Mouse (Mus musculus): ENCODE measurements around the gene Drg1.
A peak's percentile ranks its signal among the peaks of the same experiment; 100 is the strongest.
"Not testable (repeated sequence)": the region's sequence is repeated elsewhere in the genome, so short reads cannot be mapped to it uniquely, and the experiment has no call there.

Drg1 gene

GRCm38 (mm10) chr11:3166321-3166720 is 99.9 kb downstream of the Drg1 start:
- DNase-seq (ENCODE audit: low spot score): peak; percentile 54

GRCm38 (mm10) chr11:3165210-3165782 is 100.9 kb downstream of the Drg1 start:
- DNase-seq (ENCODE audit: low spot score): not testable (repeated sequence)

DNA sequence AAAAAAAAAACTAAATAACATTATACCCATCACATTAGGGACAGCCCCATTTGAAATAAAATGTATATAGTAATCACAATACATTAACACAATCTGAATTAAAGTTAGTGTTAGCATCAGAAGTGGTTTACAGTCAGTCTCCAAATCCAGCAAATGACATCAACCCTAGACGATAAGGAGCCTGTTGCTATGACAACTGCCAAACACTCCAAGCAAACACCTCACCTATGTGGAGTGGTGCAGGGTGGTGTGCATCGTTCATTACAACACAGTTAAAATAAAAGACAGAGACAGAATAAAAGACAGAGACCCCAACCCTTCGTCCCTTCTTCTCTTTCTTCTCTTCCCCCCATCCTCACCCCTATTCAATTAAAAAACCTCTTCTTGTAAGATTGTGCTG is 102.6 kb downstream of the Drg1 start:
- not testable (repeated sequence) for DNase-seq (ENCODE audit: low spot score)

DNA sequence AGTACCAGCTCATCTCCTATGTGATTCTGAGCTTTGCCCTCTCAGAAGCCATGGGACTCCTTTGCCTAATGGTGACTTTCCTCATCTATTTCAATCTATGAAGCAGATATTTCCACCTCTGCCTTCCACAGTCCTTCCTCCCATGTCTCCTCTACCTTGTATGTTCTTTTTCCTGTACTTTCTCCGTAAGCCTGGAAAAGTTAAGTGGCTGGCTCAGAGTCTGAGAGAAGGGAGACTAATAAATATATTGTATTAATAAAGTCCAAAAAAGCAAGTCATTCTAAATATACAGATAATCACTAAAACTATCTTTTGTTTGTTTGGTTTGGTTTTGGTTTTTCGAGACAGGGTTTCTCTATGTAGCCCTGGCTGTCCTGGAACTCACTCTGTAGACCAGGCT is 103.1 kb downstream of the Drg1 start:
- peak; percentile 75 for DNase-seq (ENCODE audit: low spot score)

- DNase-seq (ENCODE audit: low spot score): peak; percentile 81
Measured at GRCm38 (mm10) chr11:3162236-3162897, 103.8 kb downstream of the Drg1 start.

GRCm38 (mm10) chr11:3161370-3161769 is 104.8 kb downstream of the Drg1 start:
- DNase-seq (ENCODE audit: low spot score): peak; percentile 81

DNA sequence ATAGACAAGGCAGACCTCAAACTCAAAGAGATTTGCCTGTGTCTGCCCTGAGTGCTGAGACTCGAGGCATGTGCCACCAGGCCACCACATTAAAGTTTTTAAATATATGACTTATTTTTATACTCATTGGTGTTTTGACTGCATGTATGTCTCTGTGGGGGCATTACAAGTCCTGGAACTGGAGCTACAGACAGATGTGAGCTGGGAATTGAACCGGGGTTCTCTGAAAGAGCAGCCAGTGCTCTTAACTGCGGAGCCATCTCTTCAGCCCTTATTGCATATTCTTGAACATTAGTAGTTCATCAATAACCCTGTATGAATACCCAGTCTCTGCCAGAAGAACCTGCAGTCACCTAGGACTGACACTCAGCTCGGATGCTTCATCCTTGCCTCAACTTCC is 107.4 kb downstream of the Drg1 start:
- not testable (repeated sequence) for DNase-seq (ENCODE audit: low spot score)

DNA sequence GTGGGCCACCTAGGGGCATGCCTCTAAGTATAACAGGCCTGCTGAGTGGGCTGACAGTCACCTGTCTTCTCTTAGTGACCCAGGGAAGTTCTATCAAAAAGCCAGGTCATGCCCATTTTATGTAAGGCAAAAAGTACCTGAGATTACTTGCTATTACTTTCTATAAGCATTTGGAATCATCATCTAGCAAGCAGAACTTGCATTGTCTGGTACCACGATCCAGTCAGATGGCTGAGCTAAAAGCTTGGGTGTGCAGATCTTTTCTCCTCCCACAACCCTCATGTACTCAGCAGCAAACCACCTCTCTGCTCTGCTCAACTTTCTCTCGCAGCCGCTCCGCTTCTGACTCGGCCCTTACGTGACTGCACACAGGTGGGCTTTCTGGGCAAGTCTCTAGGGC is 108.2 kb downstream of the Drg1 start:
- peak; percentile 41 for DNase-seq (ENCODE audit: low spot score)

GRCm38 (mm10) chr11:3156991-3157390 is 109.2 kb downstream of the Drg1 start:
- not testable (repeated sequence) for DNase-seq (ENCODE audit: low spot score)

- peak; percentile 80 for DNase-seq (ENCODE audit: low spot score)
Measured at GRCm38 (mm10) chr11:3153666-3154397, 112.4 kb downstream of the Drg1 start.

DNA sequence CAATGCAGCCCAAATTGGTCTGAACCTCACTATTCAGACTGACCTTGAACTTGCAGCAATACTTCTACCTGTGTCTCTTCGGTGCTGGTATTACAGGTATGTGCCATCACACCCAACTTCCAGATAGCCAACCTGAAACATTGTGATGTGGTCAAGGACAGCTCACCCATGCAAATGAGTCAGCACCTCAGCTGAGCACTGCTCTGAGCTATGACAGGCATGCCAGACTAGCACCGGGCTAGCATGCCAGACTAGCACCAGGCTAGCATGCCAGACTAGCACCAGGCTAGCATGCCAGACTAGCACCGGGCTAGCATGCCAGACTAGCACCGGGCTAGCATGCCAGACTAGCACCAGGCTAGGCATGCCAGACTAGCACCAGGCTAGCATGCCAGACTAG is 114.9 kb downstream of the Drg1 start:
- DNase-seq (ENCODE audit: low spot score): not testable (repeated sequence)

GRCm38 (mm10) chr11:3150677-3151003 is 115.6 kb downstream of the Drg1 start:
- not testable (repeated sequence) for DNase-seq (ENCODE audit: low spot score)

GRCm38 (mm10) chr11:3150003-3150676 is 116.1 kb downstream of the Drg1 start:
- DNase-seq (ENCODE audit: low spot score): peak; percentile 52

DNA sequence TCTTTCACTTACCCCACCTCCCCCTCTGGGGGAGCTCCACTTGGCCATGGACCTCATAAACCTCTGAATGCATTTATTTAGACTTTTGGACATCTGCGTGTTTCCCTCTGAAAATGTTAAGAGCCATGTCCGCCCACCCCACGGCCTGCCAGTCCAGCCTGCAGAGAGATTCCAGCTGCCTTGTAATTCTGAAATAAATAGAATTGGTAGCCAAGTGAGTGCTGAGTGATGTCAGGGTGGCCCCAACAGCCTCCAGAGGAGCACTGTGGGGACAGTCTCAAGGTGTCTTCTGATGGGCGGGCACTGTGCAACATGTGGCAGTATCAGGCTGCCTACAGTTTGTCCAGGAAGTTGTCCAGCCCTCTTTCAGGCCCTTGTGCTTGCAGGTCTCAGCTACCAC is 116.7 kb downstream of the Drg1 start:
- not testable (repeated sequence) for DNase-seq (ENCODE audit: low spot score)

DNA sequence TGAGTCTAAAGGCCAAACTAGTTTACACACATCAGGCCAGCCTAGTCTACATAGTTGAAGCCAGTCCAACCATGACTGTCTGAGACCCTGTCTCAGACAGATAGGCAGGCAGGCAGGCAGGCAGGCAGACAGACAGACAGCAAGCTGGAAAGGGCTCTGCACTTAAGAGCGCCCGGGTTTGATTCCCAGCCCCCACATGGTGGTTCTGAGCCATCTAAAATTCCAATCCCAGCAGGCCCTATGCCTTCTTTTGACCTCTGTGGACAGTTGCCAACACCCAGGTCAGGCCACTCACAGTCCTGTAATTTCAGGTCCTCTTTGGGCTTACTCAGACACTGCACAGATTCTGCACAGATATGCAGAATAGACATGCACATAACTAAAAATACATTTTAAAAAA is 119.4 kb downstream of the Drg1 start:
- DNase-seq (ENCODE audit: low spot score): not testable (repeated sequence)

DNA sequence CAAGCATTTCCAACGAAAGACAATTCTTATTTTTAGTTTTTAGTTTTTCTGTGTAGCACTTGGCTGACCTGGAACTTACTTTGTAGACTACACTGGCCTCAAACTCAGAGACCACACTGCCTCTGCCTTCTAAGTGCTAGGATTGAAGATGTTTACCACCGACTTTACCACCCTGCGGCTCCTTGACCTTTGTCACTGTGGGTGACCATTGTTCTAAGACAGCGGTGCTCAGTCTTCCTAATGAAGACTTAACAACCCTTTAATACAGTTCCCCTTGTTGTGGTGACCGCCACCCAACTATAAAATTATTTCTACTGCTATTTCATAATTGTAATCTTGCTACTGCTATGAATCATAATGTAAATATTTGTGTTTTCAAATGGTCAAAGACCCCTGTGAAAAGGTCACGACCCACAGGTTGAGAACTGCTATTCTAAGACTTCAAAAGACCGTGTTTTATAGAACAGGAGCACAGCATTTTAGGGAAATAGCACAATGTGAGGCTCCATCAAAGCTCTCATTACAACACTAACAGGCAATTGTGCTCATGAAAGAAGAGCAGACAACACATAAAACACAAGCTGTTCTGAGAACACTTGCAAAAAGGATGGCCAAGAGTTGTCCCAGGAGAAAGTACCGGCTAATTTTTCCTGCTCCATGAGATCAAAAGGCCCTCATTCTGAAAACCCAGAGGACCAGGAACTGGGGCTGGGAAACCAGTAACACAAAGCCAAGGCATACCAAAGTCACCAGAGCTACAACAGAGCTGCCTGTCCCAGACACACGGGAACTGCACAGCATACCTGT is 120.7 kb downstream of the Drg1 start:
- not testable (repeated sequence) for DNase-seq (ENCODE audit: low spot score)

DNA sequence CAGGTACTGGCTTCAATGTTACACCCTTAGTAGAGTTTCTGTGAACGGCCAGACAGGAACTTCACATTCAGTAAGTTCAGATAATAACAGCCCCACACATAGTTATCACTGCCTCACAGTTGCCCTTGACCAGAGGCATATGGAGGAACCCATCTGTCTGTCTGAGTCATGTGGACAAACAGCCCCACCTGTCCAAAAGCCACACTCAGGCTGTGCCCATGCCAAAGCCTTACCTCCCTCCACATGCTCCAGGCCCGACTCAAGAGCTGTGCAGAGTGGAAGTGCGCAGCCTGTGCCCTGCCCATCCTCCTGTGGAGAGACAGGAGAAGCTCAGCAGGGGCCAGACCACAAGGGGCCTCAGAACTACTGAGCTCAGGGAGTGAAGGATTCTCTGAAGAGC is 122.2 kb downstream of the Drg1 start:
- DNase-seq (ENCODE audit: low spot score): not testable (repeated sequence)

DNA sequence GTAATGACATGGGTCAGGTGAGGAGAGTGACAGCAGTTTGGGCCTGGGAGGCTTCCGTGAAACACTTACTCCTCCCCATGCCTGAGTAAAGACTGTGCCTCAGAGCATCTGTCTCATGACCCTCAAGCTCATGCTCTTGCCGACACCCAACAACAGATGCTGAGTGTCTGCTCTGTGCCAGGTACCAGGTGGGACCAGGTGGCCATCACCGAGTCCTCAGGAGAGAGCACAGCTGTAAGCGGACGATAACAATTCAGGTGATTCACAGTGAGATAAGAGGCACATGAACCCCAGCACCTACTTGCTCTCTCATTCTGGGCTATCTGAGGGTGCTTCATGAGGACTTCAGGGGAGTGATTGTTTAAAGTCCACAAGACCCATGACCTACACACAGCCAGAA is 123.8 kb downstream of the Drg1 start:
- DNase-seq (ENCODE audit: low spot score): peak; percentile 89

- DNase-seq (ENCODE audit: low spot score): not testable (repeated sequence)
Measured at GRCm38 (mm10) chr11:3140967-3141535, 125.2 kb downstream of the Drg1 start.

DNA sequence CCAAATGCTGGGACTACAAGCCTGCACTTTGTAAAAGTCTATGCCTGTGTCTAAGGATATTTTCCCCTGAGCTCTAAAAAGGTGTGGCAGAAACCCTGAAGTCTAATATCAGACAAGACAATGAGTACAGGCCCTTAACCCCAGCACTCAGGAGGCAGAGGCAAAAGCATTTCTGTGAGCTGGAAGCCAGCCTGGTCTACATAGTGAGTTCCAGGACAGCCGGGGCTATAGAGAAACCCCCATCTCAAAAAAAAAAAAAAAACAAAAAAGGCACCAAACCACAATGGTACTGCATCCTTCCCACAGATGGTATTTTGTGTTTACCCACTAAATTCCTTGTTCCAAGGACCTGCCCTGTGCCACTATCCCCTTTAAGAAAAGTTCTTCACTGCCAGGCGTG is 127.9 kb downstream of the Drg1 start:
- DNase-seq (ENCODE audit: low spot score): peak; percentile 76
